Mouse (Mus musculus) C2C12 (cell line): ENCODE data around the gene Zdhhc3.

Experiments used
- CTCF ChIP-seq: IDR thresholded peaks from one replicate; pipeline ENCODE4 v1.5.1; 2011; ENCODE audit not compliant: control insufficient read depth, insufficient read depth, insufficient read length
- FOSL1 ChIP-seq: IDR thresholded peaks from one replicate; pipeline ENCODE4 v1.8.0; 2011; ENCODE audit warnings: mild to moderate bottlenecking, low read length; ENCODE audit not compliant: poor library complexity, insufficient read depth, severe bottlenecking
- MYOG ChIP-seq: IDR thresholded peaks from one replicate; pipeline ENCODE4 v1.6.1; 2011; ENCODE audit not compliant: control insufficient read depth, insufficient read length; ENCODE audit errors: extremely low read depth
- USF1 ChIP-seq: IDR thresholded peaks from one replicate; pipeline ENCODE4 v1.6.1; 2011; ENCODE audit warnings: low read depth, mild to moderate bottlenecking, control low read depth, moderate library complexity

- no peak for TF ChIP-seq CTCF
- no peak for TF ChIP-seq FOSL1
- no peak for TF ChIP-seq MYOG
- no peak for TF ChIP-seq USF1
These were observed 39.0 kb upstream of the Zdhhc3 start for GRCm38 (mm10) chr9:123152026-123152425.
